Mouse (Mus musculus): ENCODE measurements around the gene Lmntd1. TPM values are rescaled to one million over a fixed set of nuclear protein-coding genes. Genes with fewer than 3 reads are reported as not detected.
A peak's percentile ranks its signal among the peaks of the same experiment; 100 is the strongest.
"Not testable (repeated sequence)": the region's sequence is repeated elsewhere in the genome, so short reads cannot be mapped to it uniquely, and the experiment has no call there.

Lmntd1 gene
- total RNA-seq, 4 experiments from 2014 or later, result 0.26 to 0.89 (median 0.65) TPM

DNA sequence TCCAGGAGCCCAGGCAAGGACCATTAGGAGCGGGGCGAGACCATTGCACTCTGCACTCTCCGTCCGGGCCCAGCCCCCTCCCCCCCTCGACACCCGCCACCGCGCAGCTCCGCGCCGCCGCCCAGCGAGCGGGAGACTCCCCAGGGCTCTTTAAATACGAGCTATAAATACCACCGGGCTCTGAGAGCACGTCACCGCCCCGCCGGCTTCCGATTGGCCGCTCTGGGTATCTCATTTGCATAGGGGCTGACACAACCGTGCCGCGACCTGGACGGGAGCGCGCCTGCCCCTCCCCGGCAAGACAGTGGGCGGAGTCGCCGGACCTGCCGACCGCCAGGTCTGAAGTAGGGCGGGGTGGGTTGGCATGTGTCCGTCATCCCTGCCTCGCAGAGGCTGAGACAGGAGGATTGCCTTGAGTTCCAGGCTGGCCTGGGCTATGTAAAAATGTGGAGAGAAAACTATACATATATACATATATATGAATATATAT is 273.4 kb downstream of the Lmntd1 start:
- peak; percentile 96 for DNase-seq

DNA sequence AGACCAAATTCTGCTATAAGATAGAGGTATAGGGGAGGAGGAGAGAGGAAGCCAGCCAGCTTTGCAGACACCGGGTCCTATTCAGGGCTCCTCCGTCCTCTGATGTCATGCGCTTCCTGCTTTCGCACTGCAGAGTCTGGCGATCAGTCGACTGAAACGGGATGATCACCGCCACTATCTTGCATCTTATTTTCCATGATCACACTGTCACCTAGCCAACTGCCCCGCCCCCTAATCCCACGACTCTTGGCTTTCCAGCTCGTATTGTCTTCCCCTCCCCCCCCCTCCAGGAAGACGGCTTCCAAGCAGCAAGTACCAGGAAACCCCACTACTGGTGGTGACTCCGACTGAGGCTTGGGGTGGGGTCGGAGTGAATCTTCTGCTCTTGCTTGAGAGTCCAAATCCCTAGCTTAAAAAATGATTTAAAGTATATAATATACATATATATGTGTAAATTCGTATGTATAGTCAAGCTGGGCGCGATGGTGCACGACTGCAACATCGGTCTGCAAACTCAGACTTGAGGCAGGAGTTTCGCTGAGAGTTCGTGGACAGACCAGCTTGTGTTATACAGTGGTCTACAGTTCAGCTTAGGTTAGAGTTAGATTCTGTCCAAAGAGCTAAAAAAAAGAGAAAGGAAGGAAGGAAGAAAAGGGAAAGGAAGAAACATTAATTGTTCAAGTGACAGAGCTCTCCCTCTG is 274.0 kb downstream of the Lmntd1 start:
- DNase-seq, result peak; percentile 76

DNA sequence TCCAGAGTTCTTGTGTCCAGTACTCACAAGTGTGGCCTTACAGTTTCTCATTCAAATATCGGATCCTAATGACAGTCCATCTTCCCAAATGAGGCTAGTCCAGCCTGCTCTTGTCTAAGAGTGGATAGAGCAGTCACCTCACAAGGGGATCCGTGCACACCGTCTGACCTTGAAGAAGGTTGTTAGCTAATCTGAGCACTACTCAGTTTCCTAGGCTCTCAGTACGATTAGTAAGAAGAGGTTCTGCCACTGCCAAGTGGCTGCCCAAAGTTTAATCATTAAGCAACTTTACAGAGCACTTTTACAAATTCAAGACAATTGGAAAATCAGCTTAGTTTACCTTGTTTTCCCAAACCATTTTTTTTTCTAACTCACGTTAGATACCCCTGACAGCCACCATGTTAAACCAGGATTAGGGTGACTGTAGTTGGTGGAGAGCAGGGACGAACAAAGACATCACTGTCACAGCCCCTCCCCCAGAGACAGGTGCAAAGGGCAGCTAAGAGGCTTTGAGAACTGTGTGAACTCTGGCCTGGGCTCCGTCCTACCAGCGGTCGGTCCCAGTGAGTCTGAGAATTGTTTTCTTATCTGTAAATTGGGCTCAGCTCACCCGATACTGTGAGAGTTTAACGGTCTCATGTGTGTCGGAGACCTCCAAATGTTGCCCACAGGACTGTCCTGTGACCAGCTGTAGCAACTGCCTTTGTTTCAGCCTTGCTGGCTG is 275.4 kb downstream of the Lmntd1 start:
- no peak for DNase-seq

DNA sequence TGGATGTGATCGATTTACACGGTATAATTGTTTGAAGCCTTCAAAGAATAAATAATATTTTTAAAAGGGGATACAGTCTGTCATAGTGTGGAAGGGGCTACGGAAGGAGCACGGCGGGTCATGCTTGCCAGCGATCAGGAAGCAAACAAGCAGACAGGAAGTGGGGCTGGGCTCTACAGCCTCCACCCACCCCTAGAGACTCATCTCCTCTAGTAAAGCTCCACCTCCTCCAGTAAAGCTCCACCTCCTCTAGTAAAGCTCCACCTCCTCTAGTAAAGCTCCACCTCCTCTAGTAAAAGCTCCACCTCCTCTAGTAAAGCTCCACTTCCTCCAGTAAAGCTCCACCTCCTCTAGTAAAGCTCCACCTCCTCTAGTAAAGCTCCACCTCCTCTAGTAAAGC is 276.6 kb downstream of the Lmntd1 start:
- not testable (repeated sequence) for DNase-seq

DNA sequence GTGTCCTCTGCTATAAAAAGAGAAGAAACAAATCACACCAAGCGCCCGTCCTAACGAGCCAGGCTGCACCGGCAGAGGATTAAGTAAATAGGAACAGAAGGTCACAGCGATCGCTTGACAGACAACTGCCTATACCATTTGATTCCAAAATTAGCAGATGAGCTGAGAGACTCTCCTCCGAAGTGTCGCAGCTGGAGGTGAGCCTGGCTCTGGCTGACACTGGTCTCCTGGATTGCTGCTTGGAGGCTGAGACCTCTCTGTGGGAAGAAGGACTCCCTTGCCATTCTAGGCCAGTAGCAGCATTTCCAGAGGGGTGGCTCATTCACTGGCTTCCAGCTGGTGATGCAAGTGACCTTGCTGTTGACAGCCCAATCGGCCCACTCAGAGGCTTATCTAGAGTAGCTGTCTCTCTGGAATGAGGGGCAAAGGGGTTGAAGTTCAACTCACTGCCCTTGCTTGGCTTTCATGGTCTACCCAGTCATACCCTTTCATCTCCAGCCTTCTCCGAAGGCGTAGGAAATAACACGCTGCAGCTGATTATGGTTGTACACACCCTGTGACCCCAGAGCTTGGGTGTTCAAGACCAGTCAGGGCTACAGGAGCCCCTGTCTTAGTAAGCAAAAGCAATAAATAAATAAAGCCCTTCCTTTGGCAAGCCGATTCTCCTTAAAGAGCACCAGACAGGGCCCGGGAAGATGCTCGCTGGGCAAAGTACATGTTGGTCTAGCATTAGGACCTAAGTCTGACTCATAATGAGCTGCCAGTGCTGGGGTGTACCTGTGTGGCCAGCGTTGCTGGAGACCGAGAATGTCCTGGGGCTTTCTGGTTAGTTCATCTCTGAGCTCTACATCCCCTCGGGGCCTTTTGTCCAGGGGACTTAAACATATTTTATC is 278.0 kb downstream of the Lmntd1 start:
- peak; percentile 81 for DNase-seq

DNA sequence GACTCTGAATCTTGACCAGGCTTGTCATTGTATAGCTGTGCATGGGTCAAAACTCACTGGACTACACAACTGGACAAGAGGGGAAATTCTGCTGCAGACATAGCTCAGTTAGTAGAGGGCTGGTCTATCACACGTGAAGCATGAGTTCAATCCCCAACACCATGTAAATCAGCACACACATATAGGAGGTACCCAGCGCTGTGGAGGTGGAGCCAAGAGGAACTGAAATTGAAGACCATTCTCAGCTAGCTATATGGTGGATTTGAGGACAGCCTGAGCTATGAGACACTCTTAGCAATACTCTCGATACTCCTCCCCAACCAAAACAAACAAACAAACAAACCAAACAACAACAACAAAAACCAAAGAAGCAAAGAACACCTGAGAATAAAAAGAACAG is 279.9 kb downstream of the Lmntd1 start:
- DNase-seq, result no peak

DNA sequence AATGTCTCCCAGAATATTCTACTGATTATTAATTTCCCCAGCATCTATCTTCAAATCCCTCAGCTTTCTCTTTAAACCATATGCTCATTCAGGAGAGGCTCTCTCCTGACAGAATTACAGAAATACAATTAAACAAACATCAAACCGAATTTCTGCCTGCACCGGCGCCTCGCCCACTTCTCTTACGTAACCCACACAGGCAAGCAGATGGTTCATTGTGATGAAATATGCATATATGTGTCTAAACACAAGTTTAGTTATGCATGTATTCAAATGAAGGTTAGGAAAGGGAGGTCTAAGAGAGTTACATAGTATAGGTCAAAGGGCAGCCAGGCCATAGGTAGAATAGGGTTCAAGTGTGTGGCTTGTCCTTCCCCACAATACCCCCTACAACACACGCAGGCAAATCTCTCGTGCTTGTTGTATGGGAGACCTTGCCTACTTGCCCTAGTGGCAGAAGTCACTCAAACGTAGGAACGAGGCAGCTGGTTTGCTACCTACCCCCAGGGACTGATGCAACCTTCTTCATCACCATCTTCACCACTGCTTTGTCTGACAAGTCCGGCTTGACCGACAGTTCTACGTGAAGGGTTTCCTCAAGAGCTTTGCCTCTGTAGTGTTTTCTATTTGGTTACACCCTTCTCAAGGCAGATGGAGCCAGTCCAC is 287.8 kb downstream of the Lmntd1 start:
- DNase-seq, result no peak

DNA sequence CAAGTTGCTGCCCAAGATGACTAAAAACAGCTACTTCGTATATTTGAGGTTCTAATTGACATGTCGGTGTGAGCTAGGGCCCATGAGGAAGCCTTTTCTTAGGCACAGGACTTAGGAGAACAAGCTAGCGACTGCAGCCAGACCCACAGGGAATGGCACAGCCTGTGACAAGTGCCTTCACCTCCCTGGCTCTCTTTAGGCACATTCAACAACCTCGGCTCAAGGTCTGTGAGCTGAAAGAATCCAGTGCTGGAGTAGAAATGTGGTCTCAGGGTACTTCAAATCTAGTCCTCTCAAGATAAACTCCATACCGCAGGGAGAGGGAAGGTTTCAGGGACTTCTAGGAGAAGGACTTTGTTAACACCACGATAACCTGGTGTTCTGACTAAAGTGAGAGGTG is 289.0 kb downstream of the Lmntd1 start:
- no peak for DNase-seq

DNA sequence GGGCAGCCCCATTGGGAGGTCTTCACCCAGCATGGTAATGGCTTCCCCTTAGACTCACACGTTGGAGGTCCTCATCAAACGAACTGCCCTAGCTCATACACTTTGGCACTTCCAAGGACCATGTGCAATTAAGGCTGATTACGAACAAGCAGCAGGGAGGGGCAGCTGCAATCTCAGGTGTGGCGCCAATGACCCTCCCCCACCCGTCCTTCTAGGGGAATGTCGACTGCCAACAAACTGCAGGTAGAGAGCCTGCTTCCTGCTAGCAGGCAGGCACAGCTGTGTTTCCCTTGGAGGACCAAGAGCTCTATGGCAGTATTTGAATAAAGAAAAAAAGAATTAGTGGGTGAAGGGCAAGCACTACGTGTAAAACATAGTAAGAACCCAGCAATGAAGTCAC is 289.6 kb downstream of the Lmntd1 start:
- no peak for DNase-seq

DNA sequence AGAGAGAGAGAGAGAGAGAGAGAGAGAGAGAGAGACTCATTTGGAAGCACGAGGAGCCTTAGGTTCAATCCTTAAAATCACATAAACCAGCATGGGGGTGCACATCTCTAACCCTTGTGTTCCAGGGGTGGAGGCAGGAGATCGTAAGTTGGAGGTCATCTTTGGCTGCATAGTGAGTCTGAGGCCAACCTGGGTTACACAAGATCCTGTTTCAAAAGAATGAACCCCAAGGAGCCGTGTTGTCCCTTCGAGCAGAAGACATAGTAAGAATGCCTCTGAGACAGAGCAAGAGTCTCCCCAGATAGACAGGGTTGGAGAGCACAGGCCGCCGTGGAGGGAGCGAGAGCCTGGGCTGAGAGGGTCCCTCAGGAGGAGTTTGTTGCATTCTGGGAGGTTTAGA is 291.9 kb downstream of the Lmntd1 start:
- no peak for DNase-seq

DNA sequence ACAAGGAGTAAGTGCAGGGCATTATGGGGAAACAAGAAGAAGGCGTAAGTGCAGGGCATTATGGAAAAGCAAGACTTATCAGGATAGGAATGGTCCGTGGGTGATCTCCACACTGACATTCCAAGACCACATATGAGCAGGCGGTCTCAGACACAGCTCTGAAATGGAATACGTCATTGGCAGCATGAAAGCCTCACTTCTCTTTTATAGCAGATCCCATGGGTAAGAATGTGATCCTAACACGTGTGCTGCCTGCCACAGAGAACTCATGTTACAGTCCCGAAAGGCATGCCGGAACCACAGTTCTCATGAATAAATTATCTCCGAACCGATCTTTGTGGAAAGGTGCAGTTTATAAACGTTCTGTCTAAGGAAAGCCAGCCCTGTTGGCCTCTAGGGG is 294.0 kb downstream of the Lmntd1 start:
- no peak for DNase-seq

Other genes with a start within 250 kb of the Lmntd1 start
- under 1 TPM in 1 of 4 experiments, not detected in 3; 0.26 TPM for gene Tuba3b, start 1.4 kb upstream of the Lmntd1 start, total RNA-seq (2022)
- gene Rassf8, start 132.4 kb upstream of the Lmntd1 start, total RNA-seq (2022), result 10 to 100 TPM; 72.3 to 88.2 (median 80.0) TPM

Data from adrenal gland, adult 8-10 months (tissue).